Mouse (Mus musculus) hindbrain, embryonic 16.5 days (tissue): ENCODE measurements around the gene Birc7. TPM values are rescaled to one million over a fixed set of nuclear protein-coding genes. Genes with fewer than 3 reads are reported as not detected.

Experiments used
- ATAC-seq: fragments of 200-750 bp; cut with Nextera tagmentation; 2 replicates; pipeline ENCODE4 v1.8.0; 2017; ENCODE audit warnings: moderate TSS enrichment, moderate library complexity
- H3K27ac ChIP-seq: fragments of 300-500 bp; sonication (generic); 2 replicates; pipeline ENCODE4 v1.5.1; 2014; ENCODE audit warnings: low read depth, mild to moderate bottlenecking, control low read depth, low read length, moderate library complexity
- H3K27me3 ChIP-seq: fragments of 300-500 bp; sonication (generic); replicated peaks from 2 replicates; pipeline ENCODE4 v1.6.1; 2014; ENCODE audit warnings: low read length; ENCODE audit not compliant: control insufficient read depth, insufficient read depth
- H3K36me3 ChIP-seq: fragments of 300-500 bp; sonication (generic); 2 replicates; pipeline ENCODE4 v1.6.1; 2014; ENCODE audit warnings: mild to moderate bottlenecking, low read length, moderate library complexity, mixed read lengths; ENCODE audit not compliant: control insufficient read depth, insufficient read depth
- H3K4me1 ChIP-seq: fragments of 300-500 bp; sonication (generic); 2 replicates; pipeline ENCODE4 v1.6.1; 2014; ENCODE audit warnings: low read depth, low read length; ENCODE audit not compliant: control insufficient read depth, insufficient read depth
- H3K4me2 ChIP-seq: fragments of 300-500 bp; sonication (generic); 2 replicates; pipeline ENCODE4 v1.6.1; 2014; ENCODE audit warnings: mild to moderate bottlenecking, low read length, control low read depth, moderate library complexity
- H3K4me3 ChIP-seq: fragments of 300-500 bp; sonication (generic); 2 replicates; pipeline ENCODE4 v1.5.1; 2014; ENCODE audit warnings: mild to moderate bottlenecking, low read length, control low read depth, moderate library complexity
- H3K9ac ChIP-seq: fragments of 300-500 bp; sonication (generic); 2 replicates; pipeline ENCODE4 v1.6.1; 2014; ENCODE audit warnings: low read depth, mild to moderate bottlenecking, control low read depth, low read length, moderate library complexity
- H3K9me3 ChIP-seq: fragments of 300-500 bp; sonication (generic); 2 replicates; pipeline ENCODE4 v1.6.1; 2014; ENCODE audit warnings: mild to moderate bottlenecking, low read length, moderate library complexity; ENCODE audit not compliant: control insufficient read depth
- WGBS: fragments of 180-500 bp; shearing (Covaris S2); extraction: QIAGEN DNeasy Blood & Tissue Kit; methylation state at CpG from one replicate; pipeline ENCODE4 v1.1.7; 2014; 5-methylcytosine and 5-hydroxymethylcytosine counted together
- polyA plus RNA-seq: library from polyadenylated mRNA; unstranded; fragments of >200 nt; fragmentation: Nextera tagmentation; extraction: Ambion mirVana; gene quantifications from 2 replicates; pipeline ENCODE4 v1.2.1, GENCODE M21; 2015

Gene Birc7
- 0.13 and 0.26 TPM in 2 replicates for polyA plus RNA-seq

- Histone ChIP-seq H3K4me3 (no peak within 1 kb of the TSS), H3K27me3 (no peaks in the 10 kb centered on the region), H3K4me1 (no peaks in the 10 kb centered on the region), H3K27ac (no peak within 1 kb of the TSS), H3K36me3 (no peaks in the 10 kb centered on the region), H3K4me2 (no peak within 1 kb of the TSS), H3K9me3 (no peaks in the 10 kb centered on the region), H3K9ac (no peak within 1 kb of the TSS)
- 36% methylated on average over 4 of the region's 4 CpGs for WGBS
- 0 out of 2 replicates have a peak, but pooled peaks have one; percentile 11 for ATAC-seq
These were observed at the start of gene Birc7 for GRCm38 (mm10) chr2:180928723-180929122. Gene Birc7 (plus strand): TSS chr2:180929023.

- Histone ChIP-seq H3K9ac (no peak overlapping the region), H3K36me3 (no peaks in the 10 kb centered on the region), H3K4me1 (peaks cover 13% of the 10 kb centered on the region), H3K27ac (peak overlapping the region; percentile 59), H3K27me3 (no peaks in the 10 kb centered on the region), H3K4me2 (peak overlapping the region; percentile 29), H3K9me3 (no peaks in the 10 kb centered on the region), H3K4me3 (no peak overlapping the region)
- ATAC-seq, result peak; percentile 94
- 10% methylated on average over 7 of the region's 7 CpGs for WGBS
These were observed 49.3 kb upstream of the Birc7 start for GRCm38 (mm10) chr2:180879365-180880067.

GRCm38 (mm10) chr2:180881281-180881680 lies 47.5 kb upstream of the Birc7 start:
- Histone ChIP-seq H3K4me3 (no peak overlapping the region), H3K9ac (no peak overlapping the region), H3K4me1 (peaks cover 13% of the 10 kb centered on the region), H3K27ac (no peak overlapping the region), H3K9me3 (no peaks in the 10 kb centered on the region), H3K36me3 (no peaks in the 10 kb centered on the region), H3K4me2 (no peak overlapping the region), H3K27me3 (no peaks in the 10 kb centered on the region)
- WGBS, result 71% methylated on average over 9 of the region's 9 CpGs
- ATAC-seq, result no peak

GRCm38 (mm10) chr2:180885270-180885669 lies 43.6 kb upstream of the Birc7 start:
- Histone ChIP-seq H3K4me1 (peaks cover 12% of the 10 kb centered on the region), H3K4me2 (no peak overlapping the region), H3K27me3 (no peaks in the 10 kb centered on the region), H3K9ac (no peak overlapping the region), H3K4me3 (no peak overlapping the region), H3K36me3 (no peaks in the 10 kb centered on the region), H3K27ac (no peak overlapping the region), H3K9me3 (no peaks in the 10 kb centered on the region)
- ATAC-seq, result no peak
- 80% methylated on average over 5 of the region's 5 CpGs for WGBS

GRCm38 (mm10) chr2:180889271-180889920 lies 39.4 kb upstream of the Birc7 start:
- H3K27ac ChIP-seq, result peak overlapping the region; percentile 98
- peaks cover 15% of the 10 kb centered on the region for H3K4me1 ChIP-seq
- peak overlapping the region; percentile 12 for H3K4me2 ChIP-seq
- H3K27me3 ChIP-seq, result 0 out of 2 replicates have a peak, but pooled peaks cover 4% of the 10 kb centered on the region
- peak overlapping the region; percentile 4; the same call in 1 of the 2 replicates for H3K4me3 ChIP-seq
- no peak for ATAC-seq
- no peaks in the 10 kb centered on the region for H3K36me3 ChIP-seq
- WGBS, result 4% methylated on average over 12 of the region's 19 CpGs
- H3K9ac ChIP-seq, result peak overlapping the region; percentile 51; the same call in 1 of the 2 replicates
- H3K9me3 ChIP-seq, result no peaks in the 10 kb centered on the region

GRCm38 (mm10) chr2:180889921-180890280 lies 38.9 kb upstream of the Birc7 start:
- H3K4me3 ChIP-seq, result no peak overlapping the region; the same call in 1 of the 2 replicates
- H3K9me3 ChIP-seq, result no peaks in the 10 kb centered on the region
- peak overlapping the region; percentile 61 for H3K4me2 ChIP-seq
- no peaks in the 10 kb centered on the region for H3K36me3 ChIP-seq
- H3K4me1 ChIP-seq, result peaks cover 15% of the 10 kb centered on the region
- peak overlapping the region; percentile 51; the same call in 1 of the 2 replicates for H3K9ac ChIP-seq
- ATAC-seq, result no peak
- H3K27ac ChIP-seq, result peak overlapping the region; percentile 98
- 20% methylated on average over 4 of the region's 4 CpGs for WGBS
- H3K27me3 ChIP-seq, result 0 out of 2 replicates have a peak, but pooled peaks cover 4% of the 10 kb centered on the region

GRCm38 (mm10) chr2:180890422-180891074 lies 38.3 kb upstream of the Birc7 start:
- H3K4me2 ChIP-seq, result peak overlapping the region; percentile 61
- peak; percentile 9; the same call in 1 of the 2 replicates for ATAC-seq
- 0 out of 2 replicates have a peak, but pooled peaks cover 4% of the 10 kb centered on the region for H3K27me3 ChIP-seq
- H3K4me3 ChIP-seq, result peak overlapping the region; percentile 77
- H3K9me3 ChIP-seq, result no peaks in the 10 kb centered on the region
- H3K36me3 ChIP-seq, result no peaks in the 10 kb centered on the region
- peak overlapping the region; percentile 98 for H3K27ac ChIP-seq
- H3K4me1 ChIP-seq, result peaks cover 21% of the 10 kb centered on the region
- peak overlapping the region; percentile 96 for H3K9ac ChIP-seq
- 3% methylated on average over 28 of the region's 29 CpGs for WGBS

- Histone ChIP-seq H3K27ac (peak overlapping the region; percentile 98), H3K36me3 (no peaks in the 10 kb centered on the region), H3K4me3 (peak overlapping the region; percentile 77), H3K9ac (peak overlapping the region; percentile 96), H3K4me1 (peaks cover 27% of the 10 kb centered on the region), H3K27me3 (0 out of 2 replicates have a peak, but pooled peaks cover 4% of the 10 kb centered on the region), H3K9me3 (no peaks in the 10 kb centered on the region), H3K4me2 (peak overlapping the region; percentile 61)
- no peak for ATAC-seq
- under 1% methylated on average over 37 of the region's 37 CpGs for WGBS
These were observed 37.6 kb upstream of the Birc7 start for GRCm38 (mm10) chr2:180891075-180891834.
